Comparison of ENCODE assay signal across 14 mouse cellular contexts in genomic region chr4:133820166-133820565, GRCm38 (mm10).
A peak's percentile ranks its signal among the peaks of the same experiment; 100 is the strongest.
DNase-seq lines count a peak whose midpoint lies in the region; ATAC-seq and TF ChIP-seq lines count a peak whose summit lies in the region.
"Had no signal": no experiment of that assay in that cellular context is flagged by ENCODE, and none has a peak within 500 bp of the region (broad histone marks: within the 10 kb centered on the region; RNA-seq: fewer than 3 reads in every experiment).

No protein-coding gene starts in this region.

- H3K9me3 ChIP-seq in E14TG2a.4 (ENCODE audit: low read length), result no peaks in the 10 kb centered on the region
- H3K9me3 ChIP-seq: forebrain, embryonic 10.5 days had no signal

- H3K27me3 ChIP-seq in E14TG2a.4 (ENCODE audit: insufficient read depth, low read length), result no peaks in the 10 kb centered on the region

- H3K4me1 ChIP-seq in E14TG2a.4 (replicated peaks; ENCODE audit: low read depth, low read length), result peaks cover 67% of the 10 kb centered on the region

- peak overlapping the region; percentile 71 for H3K4me3 ChIP-seq in E14TG2a.4 (replicated peaks; ENCODE audit: low read length)
- H3K4me3 ChIP-seq: forebrain, embryonic 10.5 days had no signal

- DNase-seq in kidney, adult 11 months, result peak; percentile 67
- DNase-seq in kidney, postnatal 4 days, result no peak
- DNase-seq in MN1 (ENCODE audit: low spot score), result peak; percentile 56
- peak; percentile 30 for DNase-seq in kidney, postnatal 14 days
- DNase-seq in urinary bladder, adult 2 months (ENCODE audit: low spot score), result no peak
- DNase-seq in urinary bladder, postnatal 14 days (ENCODE audit: low spot score), result no peak
- DNase-seq: cerebellum, adult 8-10 months; heart, postnatal 14 days; layer of hippocampus, adult 9-11 months; midbrain, embryonic 14.5 days had no signal

- H3K36me3 ChIP-seq in E14TG2a.4 (ENCODE audit: insufficient read depth, low read length), result no peaks in the 10 kb centered on the region
- H3K36me3 ChIP-seq: forebrain, embryonic 10.5 days had no signal

- ATAC-seq in megakaryocyte-erythroid progenitor cell, adult 5-6 weeks (replicated peaks; ENCODE audit: low FRiP score, low TSS enrichment, poor library complexity, severe bottlenecking), result no peak
- ATAC-seq: hindbrain, postnatal 0 days had no signal

- TF ChIP-seq CTCF in E14TG2a.4 (conservative IDR thresholded peaks at IDR 0.05; ENCODE audit: low read length), result no peak

Comparison
In these comparisons a context has a peak if more than half of its experiments do, and no peak if none do; other contexts are left out.
1. DNase-seq: peak in kidney, adult 11 months (single experiment), MN1 (single experiment) and kidney, postnatal 14 days (single experiment); none in kidney, postnatal 4 days (0 of 2), urinary bladder, adult 2 months (single experiment) and urinary bladder, postnatal 14 days (single experiment).